Mouse (Mus musculus) forebrain, embryonic 13.5 days (tissue): ENCODE measurements around the gene Slc25a12. TPM values are rescaled to one million over a fixed set of nuclear protein-coding genes. Genes with fewer than 3 reads are reported as not detected.

Experiments used
- ATAC-seq: fragments of 200-750 bp; cut with Nextera tagmentation; 2 replicates; pipeline ENCODE4 v1.8.0; 2017
- H3K27ac ChIP-seq: fragments of 300-500 bp; sonication (generic); 2 replicates; pipeline ENCODE4 v1.5.1; 2015; ENCODE audit warnings: inconsistent platforms, mild to moderate bottlenecking, moderate library complexity
- H3K27me3 ChIP-seq: fragments of 300-500 bp; sonication (generic); 2 replicates; pipeline ENCODE4 v1.6.1; 2015; ENCODE audit warnings: mild to moderate bottlenecking, inconsistent platforms
- H3K36me3 ChIP-seq: fragments of 300-500 bp; sonication (generic); 2 replicates; pipeline ENCODE4 v1.6.1; 2015; ENCODE audit warnings: mild to moderate bottlenecking, inconsistent platforms; ENCODE audit not compliant: poor library complexity, severe bottlenecking
- H3K4me1 ChIP-seq: fragments of 300-500 bp; sonication (generic); 2 replicates; pipeline ENCODE4 v1.6.1; 2015; ENCODE audit warnings: inconsistent platforms
- H3K4me2 ChIP-seq: fragments of 300-500 bp; sonication (generic); 2 replicates; pipeline ENCODE4 v1.6.1; 2015; ENCODE audit warnings: inconsistent platforms, mild to moderate bottlenecking, moderate library complexity
- H3K4me3 ChIP-seq: fragments of 300-500 bp; sonication (generic); 2 replicates; pipeline ENCODE4 v1.5.1; 2015; ENCODE audit warnings: mild to moderate bottlenecking, inconsistent platforms
- H3K9ac ChIP-seq: fragments of 300-500 bp; sonication (generic); 2 replicates; pipeline ENCODE4 v1.6.1; 2015; ENCODE audit warnings: mild to moderate bottlenecking, inconsistent platforms
- H3K9me3 ChIP-seq: fragments of 300-500 bp; sonication (generic); replicated peaks from 2 replicates; pipeline ENCODE4 v1.6.1; 2016; ENCODE audit warnings: inconsistent platforms
- WGBS: fragments of 180-500 bp; shearing (Covaris S2); methylation state at CpG from one replicate; pipeline ENCODE4 v1.1.7; 2015; 5-methylcytosine and 5-hydroxymethylcytosine counted together
- polyA plus RNA-seq: library from polyadenylated mRNA; unstranded; fragments of >200 nt; fragmentation: Nextera tagmentation; extraction: Ambion mirVana; gene quantifications from 2 replicates; pipeline ENCODE4 v1.2.1, GENCODE M21; 2015

Gene Slc25a12
- polyA plus RNA-seq, 1 experiment from 2014 or later, result 63.3 TPM

GRCm38 (mm10) chr2:71371790-71372189, 4.2 kb upstream of the Slc25a12 start:
- H3K4me3 ChIP-seq, result no peak overlapping the region
- no peak for ATAC-seq
- no peak overlapping the region for H3K4me2 ChIP-seq
- H3K4me1 ChIP-seq, result peaks cover 3% of the 10 kb centered on the region; the same call in 1 of the 2 replicates
- no peaks in the 10 kb centered on the region for H3K36me3 ChIP-seq
- H3K9ac ChIP-seq, result no peak overlapping the region
- no peaks in the 10 kb centered on the region for H3K27me3 ChIP-seq
- H3K9me3 ChIP-seq, result no peaks in the 10 kb centered on the region
- 87% methylated on average over 5 of the region's 5 CpGs for WGBS
- H3K27ac ChIP-seq, result no peak overlapping the region

- 44% methylated on average over 8 of the region's 8 CpGs for WGBS
- H3K27me3 ChIP-seq, result no peaks in the 10 kb centered on the region
- H3K9ac ChIP-seq, result no peak overlapping the region
- ATAC-seq, result no peak
- peak overlapping the region; percentile 62 for H3K4me2 ChIP-seq
- H3K4me3 ChIP-seq, result no peak overlapping the region; the same call in 1 of the 2 replicates
- no peak overlapping the region for H3K27ac ChIP-seq
- peaks cover 25% of the 10 kb centered on the region for H3K4me1 ChIP-seq
- H3K36me3 ChIP-seq, result no peaks in the 10 kb centered on the region
- no peaks in the 10 kb centered on the region for H3K9me3 ChIP-seq
Observed at GRCm38 (mm10) chr2:71368086-71368485, 537 bp upstream of the Slc25a12 start.

- ATAC-seq, result no peak
- Histone ChIP-seq H3K9ac (peak overlapping the region; percentile 80), H3K36me3 (peaks cover 7% of the 10 kb centered on the region), H3K4me1 (peaks cover 25% of the 10 kb centered on the region), H3K4me3 (peak overlapping the region; percentile 60), H3K27me3 (no peaks in the 10 kb centered on the region), H3K27ac (peak overlapping the region; percentile 74), H3K4me2 (peak overlapping the region; percentile 62), H3K9me3 (no peaks in the 10 kb centered on the region)
- WGBS, result 22% methylated on average over 9 of the region's 9 CpGs
Observed at GRCm38 (mm10) chr2:71366618-71367124, 878 bp downstream of the Slc25a12 start.

GRCm38 (mm10) chr2:71360192-71360591, 7.4 kb downstream of the Slc25a12 start:
- 86% methylated on average over 1 of the region's 1 CpGs for WGBS
- no peak overlapping the region for H3K4me3 ChIP-seq
- no peak for ATAC-seq
- no peak overlapping the region for H3K4me2 ChIP-seq
- H3K9ac ChIP-seq, result no peak overlapping the region
- H3K27ac ChIP-seq, result no peak overlapping the region
- peaks cover 21% of the 10 kb centered on the region for H3K36me3 ChIP-seq
- H3K27me3 ChIP-seq, result no peaks in the 10 kb centered on the region
- H3K9me3 ChIP-seq, result no peaks in the 10 kb centered on the region
- H3K4me1 ChIP-seq, result peaks cover 16% of the 10 kb centered on the region; the same call in 1 of the 2 replicates

GRCm38 (mm10) chr2:71358347-71358746, 9.2 kb downstream of the Slc25a12 start:
- ATAC-seq, result no peak
- H3K9ac ChIP-seq, result no peak overlapping the region
- no peaks in the 10 kb centered on the region for H3K9me3 ChIP-seq
- peaks cover 5% of the 10 kb centered on the region; the same call in 1 of the 2 replicates for H3K4me1 ChIP-seq
- no peaks in the 10 kb centered on the region for H3K27me3 ChIP-seq
- WGBS, result 93% methylated on average over 5 of the region's 5 CpGs
- H3K4me2 ChIP-seq, result no peak overlapping the region
- H3K27ac ChIP-seq, result no peak overlapping the region
- H3K4me3 ChIP-seq, result no peak overlapping the region
- H3K36me3 ChIP-seq, result peaks cover 21% of the 10 kb centered on the region

- 86% methylated on average over 5 of the region's 5 CpGs for WGBS
- H3K36me3 ChIP-seq, result peaks cover 5% of the 10 kb centered on the region; the same call in 1 of the 2 replicates
- H3K4me2 ChIP-seq, result no peak overlapping the region
- H3K27me3 ChIP-seq, result no peaks in the 10 kb centered on the region
- no peak for ATAC-seq
- H3K4me3 ChIP-seq, result no peak overlapping the region
- H3K9me3 ChIP-seq, result no peaks in the 10 kb centered on the region
- peaks cover 5% of the 10 kb centered on the region; the same call in 1 of the 2 replicates for H3K4me1 ChIP-seq
- no peak overlapping the region for H3K9ac ChIP-seq
- H3K27ac ChIP-seq, result no peak overlapping the region
Observed at GRCm38 (mm10) chr2:71354055-71354425, 13.5 kb downstream of the Slc25a12 start.

GRCm38 (mm10) chr2:71353306-71354054, 14.1 kb downstream of the Slc25a12 start:
- Histone ChIP-seq H3K27ac (no peak overlapping the region), H3K36me3 (peaks cover 5% of the 10 kb centered on the region; the same call in 1 of the 2 replicates), H3K4me1 (peaks cover 5% of the 10 kb centered on the region; the same call in 1 of the 2 replicates), H3K4me2 (no peak overlapping the region), H3K4me3 (no peak overlapping the region), H3K27me3 (no peaks in the 10 kb centered on the region), H3K9me3 (no peaks in the 10 kb centered on the region), H3K9ac (no peak overlapping the region)
- WGBS, result 74% methylated on average over 10 of the region's 10 CpGs
- ATAC-seq, result no peak

- H3K36me3 ChIP-seq, result no peaks in the 10 kb centered on the region
- H3K4me3 ChIP-seq, result no peak overlapping the region
- H3K9me3 ChIP-seq, result no peaks in the 10 kb centered on the region
- no peak overlapping the region for H3K27ac ChIP-seq
- H3K9ac ChIP-seq, result no peak overlapping the region
- no peak overlapping the region for H3K4me2 ChIP-seq
- no peak for ATAC-seq
- H3K27me3 ChIP-seq, result no peaks in the 10 kb centered on the region
- peaks cover 5% of the 10 kb centered on the region; the same call in 1 of the 2 replicates for H3K4me1 ChIP-seq
- WGBS, result 81% methylated on average over 3 of the region's 3 CpGs
Observed at GRCm38 (mm10) chr2:71351727-71351987, 15.9 kb downstream of the Slc25a12 start.

GRCm38 (mm10) chr2:71350904-71351726, 16.4 kb downstream of the Slc25a12 start:
- H3K4me2 ChIP-seq, result no peak overlapping the region
- WGBS, result 93% methylated on average over 11 of the region's 11 CpGs
- H3K36me3 ChIP-seq, result no peaks in the 10 kb centered on the region
- no peak overlapping the region for H3K27ac ChIP-seq
- no peaks in the 10 kb centered on the region for H3K9me3 ChIP-seq
- no peak for ATAC-seq
- H3K4me3 ChIP-seq, result no peak overlapping the region
- no peaks in the 10 kb centered on the region for H3K27me3 ChIP-seq
- no peak overlapping the region for H3K9ac ChIP-seq
- H3K4me1 ChIP-seq, result peaks cover 4% of the 10 kb centered on the region; the same call in 1 of the 2 replicates

- no peak overlapping the region for H3K9ac ChIP-seq
- 79% methylated on average over 7 of the region's 7 CpGs for WGBS
- no peaks in the 10 kb centered on the region for H3K27me3 ChIP-seq
- H3K9me3 ChIP-seq, result no peaks in the 10 kb centered on the region
- H3K27ac ChIP-seq, result no peak overlapping the region
- H3K4me3 ChIP-seq, result no peak overlapping the region
- no peak overlapping the region for H3K4me2 ChIP-seq
- no peaks in the 10 kb centered on the region for H3K4me1 ChIP-seq
- H3K36me3 ChIP-seq, result no peaks in the 10 kb centered on the region
- no peak for ATAC-seq
Observed at GRCm38 (mm10) chr2:71350181-71350580, 17.4 kb downstream of the Slc25a12 start.

- no peaks in the 10 kb centered on the region for H3K4me1 ChIP-seq
- H3K27ac ChIP-seq, result no peak overlapping the region
- H3K9ac ChIP-seq, result no peak overlapping the region
- H3K27me3 ChIP-seq, result no peaks in the 10 kb centered on the region
- no peaks in the 10 kb centered on the region for H3K36me3 ChIP-seq
- 85% methylated on average over 2 of the region's 2 CpGs for WGBS
- no peak overlapping the region for H3K4me2 ChIP-seq
- no peak overlapping the region for H3K4me3 ChIP-seq
- ATAC-seq, result no peak
- no peaks in the 10 kb centered on the region for H3K9me3 ChIP-seq
Observed at GRCm38 (mm10) chr2:71349511-71349910, 18.0 kb downstream of the Slc25a12 start.
